Mouse (Mus musculus) stomach, embryonic 15.5 days (tissue): ENCODE measurements around the gene Alb. TPM values are rescaled to one million over a fixed set of nuclear protein-coding genes. Genes with fewer than 3 reads are reported as not detected.

ENCODE experiments used
- ATAC-seq: fragments of 200-750 bp; cut with Nextera tagmentation; 2 replicates; pipeline ENCODE4 v1.8.0; 2017; ENCODE audit warnings: low read depth, moderate number of reproducible peaks, moderate TSS enrichment; ENCODE audit not compliant: insufficient read depth, low FRiP score
- H3K27ac ChIP-seq: fragments of 300-500 bp; sonication (generic); 2 replicates; pipeline ENCODE4 v1.5.1; 2015; ENCODE audit warnings: mild to moderate bottlenecking, inconsistent platforms
- H3K27me3 ChIP-seq: fragments of 300-500 bp; sonication (generic); replicated peaks from 2 replicates; pipeline ENCODE4 v1.6.1; 2015; ENCODE audit warnings: inconsistent platforms
- H3K36me3 ChIP-seq: fragments of 300-500 bp; sonication (generic); 2 replicates; pipeline ENCODE4 v1.6.1; 2015; ENCODE audit warnings: inconsistent platforms
- H3K4me1 ChIP-seq: fragments of 300-500 bp; sonication (generic); 2 replicates; pipeline ENCODE4 v1.6.1; 2015; ENCODE audit warnings: inconsistent platforms
- H3K4me2 ChIP-seq: fragments of 300-500 bp; sonication (generic); 2 replicates; pipeline ENCODE4 v1.6.1; 2015; ENCODE audit warnings: mild to moderate bottlenecking, inconsistent platforms
- H3K4me3 ChIP-seq: fragments of 300-500 bp; sonication (generic); replicated peaks from 2 replicates; pipeline ENCODE4 v1.5.1; 2015; ENCODE audit warnings: inconsistent platforms
- H3K9ac ChIP-seq: fragments of 300-500 bp; sonication (generic); 2 replicates; pipeline ENCODE4 v1.6.1; 2015; ENCODE audit warnings: inconsistent platforms
- H3K9me3 ChIP-seq: fragments of 300-500 bp; sonication (generic); 2 replicates; pipeline ENCODE4 v1.6.1; 2016; ENCODE audit warnings: inconsistent platforms
- WGBS: fragments of 180-500 bp; shearing (Covaris S2); methylation state at CpG from one replicate; pipeline ENCODE4 v1.1.7; 2015; 5-methylcytosine and 5-hydroxymethylcytosine counted together
- polyA plus RNA-seq: library from polyadenylated mRNA; unstranded; fragments of >200 nt; fragmentation: Nextera tagmentation; extraction: Ambion mirVana; gene quantifications from 2 replicates; pipeline ENCODE4 v1.2.1, GENCODE M21; 2015

Gene Alb
- polyA plus RNA-seq, result 83.4 and 276 TPM in 2 replicates

GRCm38 (mm10) chr5:90460619-90461018, at the start of gene Alb:
Gene Alb (plus strand): TSS chr5:90460897.
- Histone ChIP-seq H3K36me3 (no peaks in the 10 kb centered on the region), H3K9ac (no peak within 1 kb of the TSS), H3K27me3 (no peaks in the 10 kb centered on the region), H3K4me3 (no peak within 1 kb of the TSS), H3K27ac (no peak within 1 kb of the TSS), H3K9me3 (no peaks in the 10 kb centered on the region), H3K4me2 (no peak within 1 kb of the TSS), H3K4me1 (no peaks in the 10 kb centered on the region)
- no peak for ATAC-seq
- 74% methylated on average over 8 of the region's 8 CpGs for whole genome bisulfite sequencing

- 61% methylated on average over 8 of the region's 8 CpGs for WGBS
- Histone ChIP-seq H3K4me3 (no peak overlapping the region), H3K4me1 (no peaks in the 10 kb centered on the region), H3K27ac (no peak overlapping the region), H3K9me3 (no peaks in the 10 kb centered on the region), H3K4me2 (no peak overlapping the region), H3K36me3 (no peaks in the 10 kb centered on the region), H3K9ac (no peak overlapping the region), H3K27me3 (no peaks in the 10 kb centered on the region)
- no peak for ATAC-seq
Observed at GRCm38 (mm10) chr5:90414142-90414924, 46.4 kb upstream of the Alb start.

- H3K4me2 ChIP-seq, result no peak overlapping the region
- H3K4me3 ChIP-seq, result no peak overlapping the region
- ATAC-seq, result no peak
- H3K4me1 ChIP-seq, result no peaks in the 10 kb centered on the region
- H3K27me3 ChIP-seq, result no peaks in the 10 kb centered on the region
- no peak overlapping the region for H3K27ac ChIP-seq
- WGBS, result 20% methylated on average over 6 of the region's 6 CpGs
- H3K9ac ChIP-seq, result no peak overlapping the region
- H3K36me3 ChIP-seq, result no peaks in the 10 kb centered on the region
- no peaks in the 10 kb centered on the region for H3K9me3 ChIP-seq
Observed at GRCm38 (mm10) chr5:90414925-90415295, 45.8 kb upstream of the Alb start.

- H3K9ac ChIP-seq, result no peak overlapping the region
- WGBS, result 76% methylated on average over 5 of the region's 5 CpGs
- ATAC-seq, result no peak
Observed at GRCm38 (mm10) chr5:90424625-90425024, 36.1 kb upstream of the Alb start.

GRCm38 (mm10) chr5:90425191-90425590, 35.5 kb upstream of the Alb start:
- Histone ChIP-seq H3K4me2 (no peak overlapping the region), H3K36me3 (no peaks in the 10 kb centered on the region), H3K27me3 (no peaks in the 10 kb centered on the region), H3K27ac (no peak overlapping the region), H3K9me3 (no peaks in the 10 kb centered on the region), H3K4me1 (no peaks in the 10 kb centered on the region), H3K9ac (no peak overlapping the region), H3K4me3 (no peak overlapping the region)
- 77% methylated on average over 3 of the region's 3 CpGs for WGBS
- no peak for ATAC-seq

More at GRCm38 (mm10) chr5:90424625-90425024, 36.1 kb upstream of the Alb start:
- Histone ChIP-seq H3K4me1 (no peaks in the 10 kb centered on the region), H3K27ac (no peak overlapping the region), H3K27me3 (no peaks in the 10 kb centered on the region), H3K9me3 (no peaks in the 10 kb centered on the region), H3K4me2 (no peak overlapping the region), H3K4me3 (no peak overlapping the region), H3K36me3 (no peaks in the 10 kb centered on the region)

- Histone ChIP-seq H3K4me3 (no peak overlapping the region), H3K27me3 (no peaks in the 10 kb centered on the region), H3K27ac (no peak overlapping the region)
Observed at GRCm38 (mm10) chr5:90431053-90431452, 29.6 kb upstream of the Alb start.

GRCm38 (mm10) chr5:90439157-90439556, 21.5 kb upstream of the Alb start:
- Histone ChIP-seq H3K9me3 (no peaks in the 10 kb centered on the region), H3K36me3 (no peaks in the 10 kb centered on the region), H3K4me2 (no peak overlapping the region), H3K4me3 (no peak overlapping the region), H3K9ac (no peak overlapping the region), H3K27me3 (no peaks in the 10 kb centered on the region), H3K4me1 (no peaks in the 10 kb centered on the region), H3K27ac (no peak overlapping the region)
- peak; percentile 53; the same call in 1 of the 2 replicates for ATAC-seq
- 52% methylated on average over 4 of the region's 4 CpGs for WGBS

More at GRCm38 (mm10) chr5:90431053-90431452, 29.6 kb upstream of the Alb start:
- H3K36me3 ChIP-seq, result no peaks in the 10 kb centered on the region
- 28% methylated on average over 9 of the region's 9 CpGs for WGBS
- no peaks in the 10 kb centered on the region for H3K4me1 ChIP-seq
- no peaks in the 10 kb centered on the region for H3K9me3 ChIP-seq
- H3K9ac ChIP-seq, result no peak overlapping the region
- ATAC-seq, result peak; percentile 65; the same call in 1 of the 2 replicates
- H3K4me2 ChIP-seq, result no peak overlapping the region

- 62% methylated on average over 3 of the region's 3 CpGs for WGBS
- H3K9me3 ChIP-seq, result no peaks in the 10 kb centered on the region
- no peaks in the 10 kb centered on the region for H3K4me1 ChIP-seq
- H3K27ac ChIP-seq, result no peak overlapping the region
- H3K4me2 ChIP-seq, result no peak overlapping the region
- H3K36me3 ChIP-seq, result no peaks in the 10 kb centered on the region
- ATAC-seq, result peak; percentile 65; the same call in 1 of the 2 replicates
- no peaks in the 10 kb centered on the region for H3K27me3 ChIP-seq
- H3K4me3 ChIP-seq, result no peak overlapping the region
- H3K9ac ChIP-seq, result no peak overlapping the region
Observed at GRCm38 (mm10) chr5:90447577-90447976, 13.1 kb upstream of the Alb start.

GRCm38 (mm10) chr5:90449961-90450360, 10.7 kb upstream of the Alb start:
- Histone ChIP-seq H3K9me3 (no peaks in the 10 kb centered on the region), H3K27ac (no peak overlapping the region), H3K4me3 (no peak overlapping the region), H3K4me1 (no peaks in the 10 kb centered on the region), H3K9ac (no peak overlapping the region), H3K36me3 (no peaks in the 10 kb centered on the region), H3K27me3 (no peaks in the 10 kb centered on the region), H3K4me2 (no peak overlapping the region)
- WGBS, result 65% methylated on average over 5 of the region's 5 CpGs
- ATAC-seq, result no peak

- Histone ChIP-seq H3K27me3 (no peaks in the 10 kb centered on the region), H3K9me3 (no peaks in the 10 kb centered on the region), H3K4me2 (no peak overlapping the region), H3K9ac (no peak overlapping the region), H3K4me3 (no peak overlapping the region), H3K27ac (no peak overlapping the region), H3K4me1 (no peaks in the 10 kb centered on the region), H3K36me3 (no peaks in the 10 kb centered on the region)
- WGBS, result 74% methylated on average over 4 of the region's 4 CpGs
- no peak for ATAC-seq
Observed at GRCm38 (mm10) chr5:90452711-90453110, 8.0 kb upstream of the Alb start.

- 78% methylated on average over 1 of the region's 1 CpGs for WGBS
- Histone ChIP-seq H3K4me2 (no peak overlapping the region), H3K4me3 (no peak overlapping the region), H3K9me3 (no peaks in the 10 kb centered on the region), H3K36me3 (no peaks in the 10 kb centered on the region), H3K27me3 (no peaks in the 10 kb centered on the region), H3K4me1 (no peaks in the 10 kb centered on the region), H3K27ac (no peak overlapping the region), H3K9ac (no peak overlapping the region)
- ATAC-seq, result no peak
Observed at GRCm38 (mm10) chr5:90457241-90457640, 3.5 kb upstream of the Alb start.

GRCm38 (mm10) chr5:90458727-90459126, 2.0 kb upstream of the Alb start:
- no peaks in the 10 kb centered on the region for H3K36me3 ChIP-seq
- no peak overlapping the region for H3K9ac ChIP-seq
- 35% methylated on average over 5 of the region's 5 CpGs for WGBS
- no peaks in the 10 kb centered on the region for H3K27me3 ChIP-seq
- no peak overlapping the region for H3K27ac ChIP-seq
- no peak; the same call in 1 of the 2 replicates for ATAC-seq
- H3K4me3 ChIP-seq, result no peak overlapping the region
- H3K4me2 ChIP-seq, result no peak overlapping the region
- H3K4me1 ChIP-seq, result no peaks in the 10 kb centered on the region
- no peaks in the 10 kb centered on the region for H3K9me3 ChIP-seq
